Mouse (Mus musculus): ENCODE results near the gene Cct6b.
"Not testable (repeated sequence)": the region's sequence is repeated elsewhere in the genome, so short reads cannot be mapped to it uniquely, and the experiment has no call there.

Cct6b gene

DNA sequence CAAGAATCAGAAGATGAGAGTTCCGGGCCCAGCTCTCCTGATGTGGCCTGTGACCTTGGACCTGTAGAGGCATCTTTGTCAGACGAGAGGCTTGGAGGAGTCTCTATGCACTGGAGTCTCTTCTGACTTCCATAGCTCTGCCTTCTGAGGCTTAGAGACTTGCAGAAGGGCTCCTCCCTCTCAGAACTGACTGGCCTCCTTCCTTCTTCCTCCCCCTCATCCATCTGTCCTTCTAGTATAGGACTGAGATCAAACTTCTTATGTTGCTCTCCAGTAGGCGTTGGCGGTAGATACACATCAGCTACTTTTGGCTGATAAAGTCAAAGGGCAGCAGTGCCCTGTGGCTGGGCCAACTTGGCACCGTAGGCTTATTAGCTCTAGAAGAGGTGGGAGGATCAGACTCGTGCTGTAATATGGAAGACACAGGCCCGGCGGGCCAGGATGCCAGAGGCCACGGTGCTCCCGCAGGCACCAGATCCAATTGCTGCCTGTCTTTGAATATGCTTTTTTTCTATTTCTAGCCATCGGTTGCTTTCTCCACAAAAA lies 64.2 kb downstream of the Cct6b start:
- no peak for DNase-seq

DNA sequence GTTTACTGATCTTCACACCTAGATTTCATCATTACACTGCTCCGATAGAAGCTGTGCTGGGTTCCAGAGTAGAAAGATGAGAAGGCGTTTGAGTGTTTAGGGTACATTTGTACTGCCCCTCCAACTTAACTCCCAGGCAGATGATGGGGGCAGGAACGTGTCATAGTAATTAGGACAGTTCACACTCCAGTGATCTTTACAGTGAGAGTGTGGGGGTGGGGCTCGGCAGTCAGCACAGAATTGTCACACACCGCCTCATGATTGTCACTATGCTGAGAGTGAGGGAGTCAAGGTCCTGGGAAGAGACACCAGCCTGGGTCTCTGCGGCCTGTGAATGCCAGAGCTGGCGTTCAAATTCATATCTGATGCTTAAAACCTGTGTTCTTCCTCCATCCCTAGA lies 68.2 kb downstream of the Cct6b start:
- no peak for DNase-seq

DNA sequence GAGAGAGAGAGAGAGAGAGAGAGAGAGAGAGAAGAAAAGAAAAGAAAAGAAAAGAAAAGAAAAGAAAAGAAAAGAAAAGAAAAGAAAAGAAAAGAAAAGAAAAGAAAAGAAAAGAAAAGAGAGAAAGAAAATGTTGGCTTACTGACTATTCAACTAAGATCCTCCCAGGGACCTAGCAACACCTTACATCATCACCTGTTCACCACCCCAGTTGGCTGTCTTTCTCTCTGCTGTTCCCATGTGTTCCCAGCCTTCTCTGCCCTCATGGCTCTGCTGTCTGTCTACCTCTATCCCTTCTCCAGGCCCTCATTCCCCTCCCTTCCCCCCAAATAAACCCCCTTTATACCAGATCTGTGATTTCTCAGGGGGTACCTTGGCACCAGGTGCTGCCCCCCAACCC lies 69.2 kb downstream of the Cct6b start:
- not testable (repeated sequence) for DNase-seq

GRCm38 (mm10) chr11:82692668-82693067 lies 71.5 kb downstream of the Cct6b start:
- no peak for DNase-seq

GRCm38 (mm10) chr11:82690476-82690875 lies 73.6 kb downstream of the Cct6b start:
- DNase-seq: no peak

DNA sequence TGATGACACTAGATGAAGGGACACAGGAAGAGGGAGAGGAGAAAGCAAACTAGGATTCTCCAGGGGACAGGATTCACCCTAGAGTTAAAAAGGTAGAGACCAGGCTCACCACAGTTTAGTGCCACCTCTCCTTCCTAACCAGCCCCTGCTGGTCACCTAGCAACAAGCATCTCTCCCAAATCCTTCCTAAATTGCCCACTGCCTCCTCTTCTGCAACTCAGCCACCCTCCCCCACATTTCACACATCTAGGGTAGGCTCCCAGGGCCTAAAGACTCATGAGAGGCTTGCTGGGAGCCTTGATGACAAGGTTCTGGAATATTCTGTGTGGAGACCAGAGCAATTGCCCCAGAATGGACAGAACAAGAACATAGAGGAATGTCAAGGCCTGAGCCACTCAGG lies 76.5 kb downstream of the Cct6b start:
- no peak for DNase-seq

- peak; percentile 71 for DNase-seq
Observed at GRCm38 (mm10) chr11:82684676-82685075, 79.4 kb downstream of the Cct6b start.

- DNase-seq: peak; percentile 22
Observed at GRCm38 (mm10) chr11:82683765-82684505, 80.2 kb downstream of the Cct6b start.

DNA sequence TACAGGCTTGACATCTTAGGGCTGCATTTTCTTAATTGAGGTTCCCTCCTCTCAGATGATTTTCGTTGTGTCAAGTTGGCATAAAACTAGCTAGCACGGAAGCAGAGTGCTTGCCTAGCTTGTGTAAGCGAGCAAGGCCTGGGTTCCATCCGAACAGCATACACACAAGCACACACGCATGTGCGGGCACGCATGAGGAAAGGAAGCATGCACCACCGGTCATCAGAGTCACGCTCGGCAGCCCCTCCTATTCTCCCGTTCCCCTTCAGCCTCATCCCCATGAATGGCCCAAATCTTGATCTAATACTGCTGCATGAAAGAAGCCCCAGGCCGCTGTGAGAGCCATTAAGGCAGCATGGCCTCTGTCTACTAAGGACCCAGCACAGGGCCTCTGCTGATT lies 85.6 kb downstream of the Cct6b start:
- no peak for DNase-seq

Data from lung, postnatal 10 days (tissue).